Mouse (Mus musculus) spleen, adult 2 months (tissue): ENCODE measurements around the gene Ehmt1.

ENCODE experiments used
- CTCF ChIP-seq: fragments of 200-500 bp; IDR thresholded peaks from 2 replicates; pipeline ENCODE4 v1.5.1; 2011; ENCODE audit warnings: mild to moderate bottlenecking, inconsistent platforms; ENCODE audit not compliant: insufficient read depth, insufficient read length, insufficient replicate concordance; ENCODE audit errors: extremely low read depth
- POLR2A ChIP-seq: fragments of 200-500 bp; IDR thresholded peaks from 2 replicates; pipeline ENCODE4 v1.6.1; 2011; ENCODE audit warnings: low read depth, low read length, inconsistent platforms

GRCm38 (mm10) chr2:24805621-24806020 is 113.8 kb downstream of the Ehmt1 start:
- TF ChIP-seq CTCF (no peak), POLR2A (no peak)
